Mouse (Mus musculus) brown adipose tissue, adult 24 weeks (tissue): ENCODE results near the gene Dhrs11. TPM values are rescaled to one million over a fixed set of nuclear protein-coding genes. Genes with fewer than 3 reads are reported as not detected.
"Not testable (repeated sequence)": the region's sequence is repeated elsewhere in the genome, so short reads cannot be mapped to it uniquely, and the experiment has no call there.

Source experiments
- H3K27ac ChIP-seq: fragments of 200-500 bp; replicated peaks from 2 replicates; pipeline ENCODE4 v1.5.1; 2012; ENCODE audit warnings: low read depth, mild to moderate bottlenecking, low read length
- H3K4me1 ChIP-seq: fragments of 200-500 bp; 2 replicates; pipeline ENCODE4 v1.6.1; 2012; ENCODE audit warnings: low read length, mixed read lengths; ENCODE audit not compliant: control insufficient read depth, insufficient read depth, insufficient read length
- H3K4me3 ChIP-seq: fragments of 200-500 bp; 2 replicates; pipeline ENCODE4 v1.5.1; 2012; ENCODE audit warnings: low read depth, mild to moderate bottlenecking, low read length, moderate library complexity; ENCODE audit not compliant: insufficient read depth
- polyA plus RNA-seq: library from polyadenylated mRNA; stranded (reverse); fragments of >200 nt; gene quantifications from 2 replicates; pipeline ENCODE4 v1.2.4, GENCODE M21; 2012; ENCODE audit not compliant: missing spikeins, insufficient read depth, insufficient read length

The Dhrs11 gene
- polyA plus RNA-seq, result 18.6 and 22.3 TPM in 2 replicates

DNA sequence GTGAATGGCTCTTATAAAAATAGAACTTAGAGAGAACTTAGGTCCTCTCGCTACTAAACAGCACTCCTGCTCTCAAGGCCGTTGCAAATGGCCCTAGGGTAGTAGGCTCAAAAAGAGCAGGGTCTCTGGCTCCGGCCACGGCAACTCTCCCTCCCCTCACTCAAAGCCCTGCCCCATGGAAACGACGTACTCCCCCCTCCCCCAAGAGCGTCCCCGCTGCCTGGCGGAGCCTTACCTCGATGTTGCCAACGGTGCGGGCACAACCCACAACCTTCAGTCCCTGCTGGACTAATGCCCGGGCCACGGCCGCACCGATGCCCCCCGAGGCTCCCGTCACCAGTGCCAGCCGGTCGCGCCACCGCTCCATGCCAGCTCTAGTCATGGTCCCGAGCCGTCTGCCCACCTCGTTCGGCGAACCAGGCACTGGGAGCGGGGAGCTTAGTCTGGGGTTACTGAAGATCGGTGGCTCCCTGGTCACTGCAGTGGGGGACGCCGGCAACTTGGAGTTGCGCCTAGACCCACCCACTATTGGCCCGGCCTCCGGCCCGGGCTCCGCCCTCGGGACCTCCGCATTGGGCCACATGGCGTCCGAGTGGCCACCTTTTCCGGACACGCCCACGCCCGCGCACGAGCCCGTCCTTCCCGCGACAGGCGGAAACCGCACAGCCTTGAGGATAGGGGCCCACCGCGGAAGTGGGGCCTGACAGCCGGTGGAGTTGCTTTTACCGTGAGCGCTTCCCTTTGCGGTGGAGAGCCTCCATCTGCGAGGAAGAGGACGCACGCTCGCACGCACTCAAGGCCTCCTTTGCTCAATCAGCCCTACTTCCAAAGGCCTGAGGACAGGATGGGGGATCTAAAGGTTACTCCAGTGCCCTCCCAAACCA is at the start of gene Dhrs11:
TSS of gene Dhrs11 (minus strand) at position 479 of the 884 bp plus-strand sequence.
- Histone ChIP-seq H3K4me3 (peak within 1 kb of the TSS; percentile 92), H3K27ac (peak within 1 kb of the TSS; percentile 88), H3K4me1 (peaks cover 6% of the 10 kb centered on the region)

DNA sequence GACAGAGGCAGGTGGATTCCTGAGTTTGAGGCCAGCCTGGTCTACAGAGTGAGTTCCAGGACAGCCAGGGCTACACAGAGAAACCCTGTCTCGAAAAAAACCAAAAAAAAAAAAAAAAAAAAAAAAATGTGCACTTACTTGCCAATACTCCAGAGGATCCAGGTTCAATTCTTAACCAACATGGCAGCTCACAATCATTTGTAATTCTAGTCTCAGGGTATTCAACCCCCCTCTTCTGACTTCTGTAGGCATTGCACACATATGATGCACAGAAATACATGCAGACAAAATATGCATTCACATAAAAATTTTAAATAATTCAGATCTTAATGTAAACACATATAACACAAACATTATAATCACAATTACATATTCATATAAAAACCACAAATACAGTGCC is 47.2 kb upstream of the Dhrs11 start:
- H3K4me3 ChIP-seq, H3K27ac ChIP-seq, H3K4me1 ChIP-seq: not testable (repeated sequence)

DNA sequence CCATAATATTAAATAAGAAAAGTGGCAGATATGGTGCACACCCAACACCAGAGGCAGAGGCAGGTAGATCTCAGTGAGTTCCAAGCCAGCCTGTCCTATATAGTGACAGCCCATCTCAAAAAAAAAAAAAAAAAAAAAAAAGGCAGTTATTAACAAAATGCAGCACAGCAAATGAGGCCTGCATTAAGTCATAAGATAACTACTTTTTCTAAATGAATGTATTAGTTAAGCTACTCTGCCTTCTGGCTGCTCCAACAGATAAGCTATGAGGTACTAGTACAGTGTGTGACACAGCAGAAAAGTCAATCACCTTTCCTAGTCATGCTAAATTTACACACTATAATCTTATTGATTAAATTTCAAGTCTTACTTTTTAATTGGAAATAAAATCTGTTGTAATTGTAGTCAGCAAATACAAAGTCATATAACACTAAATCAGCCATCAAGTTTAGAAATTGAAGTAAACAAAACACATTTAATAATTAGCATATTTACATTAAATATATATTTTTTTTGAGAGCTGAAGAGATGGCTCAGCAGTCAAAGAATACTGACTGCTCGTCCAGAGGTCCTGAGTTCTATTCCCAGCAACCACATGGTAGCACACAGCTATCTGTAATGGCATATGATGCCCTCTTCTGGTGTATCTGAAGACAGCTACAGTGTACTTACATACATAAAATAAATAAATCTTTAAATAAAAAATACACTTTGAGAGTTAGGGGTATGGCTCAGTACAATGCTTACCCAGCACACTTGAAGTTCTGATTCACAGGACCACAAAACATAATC is 44.4 kb upstream of the Dhrs11 start:
- Histone ChIP-seq H3K4me1 (no peaks in the 10 kb centered on the region; the same call in 1 of the 2 replicates), H3K27ac (no peak overlapping the region), H3K4me3 (no peak overlapping the region)

DNA sequence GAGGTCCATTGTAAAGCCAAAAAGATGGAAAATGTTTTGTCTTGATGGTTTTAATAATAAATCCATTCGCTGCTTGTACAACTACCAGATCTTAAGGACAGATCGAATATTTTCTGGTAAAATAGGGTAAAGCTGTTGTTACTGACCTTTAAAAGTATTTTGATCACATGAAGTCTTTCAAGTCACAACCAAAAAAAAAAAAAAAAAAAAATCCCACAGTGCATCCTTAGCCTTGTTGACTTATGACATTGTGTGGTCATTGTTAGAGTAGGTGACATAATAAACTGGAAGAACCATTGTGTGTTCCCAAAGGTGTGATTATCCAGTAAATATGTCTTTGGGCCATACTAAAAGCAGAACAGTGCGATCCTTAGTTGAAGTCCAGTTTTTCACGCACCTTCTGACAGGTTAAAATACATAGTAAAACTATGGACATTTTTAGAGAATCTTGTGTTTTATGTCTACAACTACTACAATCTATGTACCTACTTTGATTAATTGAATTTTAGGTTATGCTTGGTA is 42.8 kb upstream of the Dhrs11 start:
- Histone ChIP-seq H3K27ac (peak overlapping the region; percentile 88), H3K4me1 (peaks cover 3% of the 10 kb centered on the region; the same call in 1 of the 2 replicates), H3K4me3 (peak overlapping the region; percentile 69)

DNA sequence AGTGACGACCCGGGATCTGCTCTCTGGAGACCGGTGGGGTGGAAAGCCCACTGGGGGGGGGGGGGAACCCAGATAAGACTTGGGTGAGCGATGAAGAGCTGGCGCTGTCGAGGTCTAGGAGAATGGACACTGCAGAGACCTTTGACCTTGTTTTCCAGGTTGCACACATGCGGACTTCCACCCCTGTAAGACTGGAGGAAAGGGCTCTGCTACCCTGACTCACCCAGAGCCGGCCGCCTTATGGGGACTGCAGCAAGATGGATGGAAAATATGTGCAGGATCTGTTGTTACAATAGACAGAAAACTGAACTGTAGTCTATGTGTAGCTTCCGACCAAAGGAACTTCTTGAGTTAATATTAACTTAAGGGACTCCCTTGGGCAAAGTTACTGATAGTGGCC is 42.3 kb upstream of the Dhrs11 start:
- Histone ChIP-seq H3K27ac (peak overlapping the region; percentile 88), H3K4me1 (peaks cover 5% of the 10 kb centered on the region; the same call in 1 of the 2 replicates), H3K4me3 (peak overlapping the region; percentile 69)

DNA sequence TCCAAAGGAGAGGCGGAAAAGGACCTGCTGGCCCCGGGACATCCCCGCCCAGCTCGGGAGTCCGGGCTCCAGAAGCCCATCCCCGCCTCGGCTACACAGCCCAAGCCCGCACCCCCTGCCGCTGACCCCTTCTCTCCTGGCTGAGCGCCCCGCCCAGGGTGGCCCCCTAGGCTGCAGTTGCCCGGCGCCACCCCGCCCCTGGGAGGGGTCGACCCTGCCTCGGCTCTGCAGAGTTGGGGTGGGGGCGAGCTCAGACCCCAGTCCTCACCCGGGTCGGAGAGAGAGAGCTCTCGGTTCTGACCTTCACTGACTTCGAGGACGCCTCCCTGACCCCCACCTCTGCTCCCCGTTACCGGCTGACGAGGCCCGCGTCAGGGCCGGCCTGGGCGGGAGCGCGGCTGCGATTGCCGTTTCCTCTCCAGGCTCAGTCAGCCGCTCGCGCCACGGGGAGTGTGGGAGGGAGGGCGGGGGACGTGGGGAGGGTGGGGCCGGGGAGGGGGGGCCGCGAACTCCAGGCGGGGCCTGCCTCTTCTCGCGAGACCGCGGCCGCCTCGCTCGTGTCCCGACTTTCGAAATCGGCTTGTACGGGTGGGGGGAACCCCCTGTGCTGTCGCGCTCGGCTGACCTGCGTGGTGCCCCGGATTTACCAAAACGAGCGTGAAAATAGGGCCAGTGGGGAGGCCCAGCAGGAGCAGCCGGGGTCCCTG is 41.7 kb upstream of the Dhrs11 start, which contains the start of gene Ggnbp2:
TSS of gene Ggnbp2 (minus strand) at position 481 of the 707 bp plus-strand sequence.
- H3K27ac ChIP-seq, result peak within 1 kb of the TSS; percentile 100
- H3K4me3 ChIP-seq, result peak within 1 kb of the TSS; percentile 100
- H3K4me1 ChIP-seq, result peaks cover 7% of the 10 kb centered on the region; the same call in 1 of the 2 replicates

DNA sequence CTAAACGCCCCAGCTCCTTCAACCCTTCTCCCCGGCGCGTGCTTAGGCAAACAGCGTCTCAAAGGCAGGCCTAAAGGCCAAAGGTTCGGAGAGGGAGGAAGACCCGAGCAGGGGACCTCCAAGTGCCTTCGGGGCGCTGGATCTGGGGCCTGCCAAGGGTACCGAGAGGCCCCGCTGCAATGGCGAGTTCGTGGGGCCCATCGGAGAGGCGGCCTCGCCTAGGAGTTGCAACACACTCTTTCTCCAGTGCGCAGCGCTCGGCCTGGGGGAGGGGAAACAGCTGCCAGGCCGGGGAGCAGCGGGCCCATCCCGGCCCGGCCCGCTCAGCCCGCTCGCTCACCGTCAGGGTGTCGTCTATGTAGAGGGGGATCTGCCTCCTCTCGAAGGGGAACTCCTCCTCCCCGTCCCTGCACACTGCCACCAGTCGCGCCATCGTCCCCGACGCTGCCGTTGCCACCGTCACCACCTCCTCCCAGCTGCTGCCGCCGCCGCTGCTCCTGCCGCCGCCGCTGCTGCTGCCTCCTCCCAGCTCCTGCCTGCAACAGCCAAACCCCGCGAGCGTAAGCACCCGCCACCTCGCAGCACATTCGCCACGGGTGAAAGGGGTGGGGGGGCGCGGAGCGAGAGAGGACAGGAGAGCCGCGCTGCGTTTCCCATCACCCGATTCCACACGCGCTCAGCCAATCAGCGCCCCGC is 40.9 kb upstream of the Dhrs11 start:
- Histone ChIP-seq H3K27ac (peak overlapping the region; percentile 64), H3K4me3 (peak overlapping the region; percentile 90), H3K4me1 (peaks cover 9% of the 10 kb centered on the region; the same call in 1 of the 2 replicates)

DNA sequence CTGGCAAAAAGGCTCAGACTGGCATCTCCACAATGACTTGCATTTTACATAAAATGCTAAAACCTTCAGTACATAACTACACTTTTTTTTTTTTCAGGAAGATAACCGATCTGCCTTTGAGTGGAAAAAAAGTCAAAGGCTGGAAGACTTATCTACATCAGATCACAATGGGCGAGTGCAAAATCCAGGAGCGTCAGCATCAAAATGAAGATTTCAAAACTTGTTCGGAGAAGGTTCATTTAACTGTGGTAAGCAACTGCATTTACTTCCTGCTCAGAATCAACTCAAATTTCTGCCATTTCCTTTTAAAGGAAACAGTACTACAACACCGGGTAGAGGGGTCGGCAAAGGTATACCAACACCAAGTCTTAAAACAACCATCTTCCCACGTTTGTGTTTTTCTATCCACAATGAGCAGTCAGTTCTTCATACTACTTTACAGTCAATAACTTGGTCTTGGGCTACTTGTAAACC is 40.0 kb upstream of the Dhrs11 start:
- H3K4me1 ChIP-seq, result peaks cover 9% of the 10 kb centered on the region; the same call in 1 of the 2 replicates
- H3K27ac ChIP-seq, result peak overlapping the region; percentile 15; the same call in 1 of the 2 replicates
- H3K4me3 ChIP-seq, result peak overlapping the region; percentile 90

DNA sequence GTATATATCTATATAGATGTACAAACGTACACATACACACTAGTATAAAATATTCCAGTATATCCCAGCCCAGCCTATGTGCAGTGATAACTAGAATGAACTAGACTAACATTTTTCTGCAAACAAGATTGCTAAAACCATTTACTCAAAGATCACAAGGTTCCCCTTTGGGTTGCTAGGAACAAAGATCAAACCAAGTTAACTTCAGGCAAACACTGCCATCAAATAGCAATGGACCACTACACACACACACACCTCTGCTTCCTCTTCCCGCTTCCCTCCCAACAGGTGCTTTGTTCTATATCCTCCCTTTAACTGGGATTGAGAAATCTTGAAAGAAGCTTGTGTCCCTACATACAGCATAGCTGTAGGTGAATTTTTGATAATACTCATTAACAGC is 38.8 kb upstream of the Dhrs11 start:
- Histone ChIP-seq H3K4me1 (peaks cover 9% of the 10 kb centered on the region; the same call in 1 of the 2 replicates), H3K4me3 (no peak overlapping the region), H3K27ac (0 out of 2 replicates have a peak overlapping the region, but pooled peaks have one; percentile 30)

DNA sequence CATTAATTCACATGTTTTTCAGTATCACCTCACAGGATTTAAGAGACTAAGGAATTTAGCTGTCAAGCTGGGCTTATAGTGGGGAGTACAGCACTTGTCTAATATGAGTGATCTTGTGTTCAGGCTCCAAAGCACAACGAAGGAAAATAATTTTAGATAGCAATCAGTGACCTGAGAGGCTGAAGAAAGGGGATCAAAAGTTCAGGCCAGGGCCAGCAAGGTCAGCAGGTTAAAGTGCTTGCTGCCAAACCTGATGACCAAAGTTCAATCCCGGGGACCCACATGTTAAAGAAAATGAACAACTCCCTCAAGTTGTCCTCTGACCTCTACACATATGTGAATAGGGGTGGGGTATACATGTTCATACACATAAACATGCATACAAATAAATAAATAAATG is 36.5 kb upstream of the Dhrs11 start:
- H3K4me1 ChIP-seq, result peaks cover 9% of the 10 kb centered on the region; the same call in 1 of the 2 replicates
- H3K4me3 ChIP-seq, result no peak overlapping the region
- H3K27ac ChIP-seq, result no peak overlapping the region

DNA sequence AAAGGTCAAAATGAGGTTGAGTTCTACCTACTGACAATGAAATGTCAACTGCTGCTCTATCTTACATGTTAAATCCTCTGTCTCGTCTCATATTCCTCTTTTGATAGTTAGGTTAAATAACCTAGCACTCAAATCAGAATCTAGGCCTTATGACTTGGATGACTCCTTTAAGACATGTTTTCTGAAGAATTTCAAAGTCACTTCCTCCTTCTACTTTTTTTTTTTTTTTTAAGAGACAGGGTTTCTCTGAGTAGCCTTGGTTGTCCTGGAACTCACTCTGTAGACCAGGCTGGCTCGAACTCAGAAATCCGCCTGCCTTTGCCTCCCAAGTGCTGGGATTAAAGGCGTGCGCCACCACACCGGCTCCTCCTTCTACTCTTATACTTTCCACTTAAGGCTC is 26.5 kb upstream of the Dhrs11 start:
- H3K4me3 ChIP-seq, result no peak overlapping the region
- H3K4me1 ChIP-seq, result no peaks in the 10 kb centered on the region
- H3K27ac ChIP-seq, result no peak overlapping the region

DNA sequence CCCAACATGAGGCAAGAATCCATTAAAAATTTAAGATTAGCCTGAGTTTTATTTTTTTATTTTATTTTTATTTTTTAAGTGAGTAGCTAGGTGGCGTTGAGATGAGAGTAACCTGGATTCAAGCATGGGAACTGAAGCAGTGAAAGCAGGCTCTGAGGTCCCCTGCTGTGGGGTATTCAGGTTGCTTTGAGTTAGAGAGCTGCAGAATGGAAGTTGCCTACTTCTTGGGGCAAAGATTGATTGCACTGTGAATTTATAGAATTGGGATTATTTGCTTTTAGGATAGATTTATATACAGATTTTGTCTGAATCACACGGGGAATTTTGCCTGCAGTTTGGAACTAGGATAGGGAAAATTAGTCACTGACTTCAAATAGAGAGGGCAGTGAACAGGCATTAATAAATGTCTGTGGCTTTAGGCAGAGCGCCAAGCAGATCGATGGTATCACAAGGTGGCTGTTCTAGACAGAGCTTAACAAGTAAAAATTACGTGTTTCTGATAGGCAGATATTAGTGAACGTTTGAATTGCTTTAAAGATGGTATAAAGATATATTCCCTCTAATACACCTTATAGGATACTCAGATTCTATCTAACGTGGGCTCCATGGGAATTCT is 18.8 kb upstream of the Dhrs11 start:
- Histone ChIP-seq H3K4me1 (no peaks in the 10 kb centered on the region), H3K4me3 (no peak overlapping the region), H3K27ac (no peak overlapping the region)

DNA sequence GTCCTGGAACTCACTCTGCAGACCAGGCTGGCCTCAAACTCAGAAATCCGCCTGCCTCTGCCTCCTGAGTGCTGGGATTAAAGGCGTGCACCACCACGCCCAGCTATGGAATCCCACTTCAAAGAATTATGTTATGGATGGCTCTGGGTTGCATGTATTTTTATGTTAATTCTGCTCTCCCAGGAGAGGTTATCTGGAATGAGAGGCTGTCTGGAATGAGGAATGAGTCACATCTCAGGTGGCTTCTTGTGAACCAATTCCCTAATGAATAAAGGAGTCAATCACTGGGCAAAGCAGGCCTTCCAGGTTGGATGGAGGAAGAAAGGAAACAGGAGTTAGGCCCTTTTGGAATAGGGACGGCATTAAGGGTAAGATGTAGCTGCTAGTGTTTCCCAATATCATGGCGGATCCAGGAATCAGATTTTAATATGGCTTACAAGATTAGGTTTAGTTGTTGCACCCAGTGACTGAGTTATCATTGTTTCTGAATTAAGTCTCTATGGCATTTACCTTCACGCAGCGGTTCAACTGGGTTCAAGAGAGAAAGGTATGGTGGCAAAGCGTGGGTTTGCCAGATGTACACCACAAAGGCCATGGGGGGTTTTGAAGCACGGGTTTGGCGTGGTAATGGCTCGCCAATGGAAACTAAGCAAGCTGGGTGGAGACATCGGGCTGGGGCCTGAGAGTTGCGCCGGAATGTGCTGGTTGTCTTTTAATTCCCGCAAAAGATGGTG is 18.1 kb upstream of the Dhrs11 start:
- Histone ChIP-seq H3K4me1 (no peaks in the 10 kb centered on the region), H3K4me3 (no peak overlapping the region), H3K27ac (no peak overlapping the region)
